ENCODE assay signal across 8 mouse cellular contexts in genomic region chr5:118245606-118246308, GRCm38 (mm10). TPM values are rescaled to one million over a fixed set of nuclear protein-coding genes. Genes with fewer than 3 reads are reported as not detected.
DNase-seq lines count a peak whose midpoint lies in the region; ATAC-seq and TF ChIP-seq lines count a peak whose summit lies in the region.

No protein-coding gene starts in this region.

- DNase-seq in lung, adult 2 months, result no peak
- DNase-seq in lung, adult 18-20 months, result no peak
- peak; percentile 54 for DNase-seq in brain, adult 2 months (ENCODE audit: low read depth, low spot score)
- no peak for DNase-seq in forebrain, postnatal 0 days
- DNase-seq in liver, postnatal 0 days, result peak; percentile 23
- DNase-seq in thymus, postnatal 25 days, result peak; percentile 11
- DNase-seq in spleen, adult 18-20 months, result no peak

- no peaks in the 10 kb centered on the region for H3K27me3 ChIP-seq in forebrain, postnatal 0 days (ENCODE audit: insufficient read depth, low read length)
- H3K27me3 ChIP-seq in liver, postnatal 0 days (ENCODE audit: insufficient read depth, low read length), result no peaks in the 10 kb centered on the region

- no peaks in the 10 kb centered on the region for H3K9me3 ChIP-seq in forebrain, postnatal 0 days (ENCODE audit: low read length)
- H3K9me3 ChIP-seq in liver, postnatal 0 days (ENCODE audit: low read length), result no peaks in the 10 kb centered on the region

- ATAC-seq in forebrain, postnatal 0 days, result no peak
- ATAC-seq in liver, postnatal 0 days, result peak; percentile 1; the same call in 1 of the 2 replicates
- ATAC-seq in activated CD4-positive, CD25-positive, alpha-beta regulatory T cell, adult 4 months, result no peak

- TF ChIP-seq EP300 in liver, postnatal 0 days (IDR thresholded peaks at IDR 0.05; ENCODE audit: low read depth), result no peak

- peak overlapping the region; percentile 71 for H3K4me2 ChIP-seq in forebrain, postnatal 0 days (ENCODE audit: low read depth)
- H3K4me2 ChIP-seq in liver, postnatal 0 days (ENCODE audit: low read depth, low read length), result peak overlapping the region; percentile 99

- TF ChIP-seq POLR2A in lung, adult 2 months (IDR thresholded peaks at IDR 0.05; ENCODE audit: borderline replicate concordance, extremely low read depth, low read depth, low read length), result no peak

- WGBS in lung, adult 2 months, result 6% methylated on average over 15 of the region's 15 CpGs
- 6% methylated on average over 15 of the region's 15 CpGs for WGBS in forebrain, postnatal 0 days
- WGBS in liver, postnatal 0 days (ENCODE audit: insufficient replicate concordance), result 7% methylated on average over 15 of the region's 15 CpGs

- H3K4me3 ChIP-seq in lung, adult 2 months (replicated peaks; ENCODE audit: extremely low read depth, low read depth, low read length), result peak overlapping the region; percentile 53
- H3K4me3 ChIP-seq in forebrain, postnatal 0 days (ENCODE audit: low read depth, low read length), result peak overlapping the region; percentile 65
- peak overlapping the region; percentile 77 for H3K4me3 ChIP-seq in liver, postnatal 0 days (ENCODE audit: low read depth, low read length)

- peaks cover 2% of the 10 kb centered on the region; the same call in 1 of the 2 replicates for H3K4me1 ChIP-seq in lung, adult 2 months (ENCODE audit: control insufficient read depth, insufficient read depth, low read length)
- peaks cover 19% of the 10 kb centered on the region; the same call in 1 of the 2 replicates for H3K4me1 ChIP-seq in forebrain, postnatal 0 days (ENCODE audit: insufficient read depth)
- H3K4me1 ChIP-seq in liver, postnatal 0 days (ENCODE audit: insufficient read depth), result peaks cover 21% of the 10 kb centered on the region

- peaks cover 24% of the 10 kb centered on the region for H3K36me3 ChIP-seq in forebrain, postnatal 0 days (ENCODE audit: insufficient read depth)
- no peaks in the 10 kb centered on the region for H3K36me3 ChIP-seq in liver, postnatal 0 days (replicated peaks; ENCODE audit: insufficient read depth, low read length)

- TF ChIP-seq CTCF in lung, adult 2 months (IDR thresholded peaks at IDR 0.05; ENCODE audit: insufficient read depth, low read length), result no peak
- no peak for TF ChIP-seq CTCF in forebrain, postnatal 0 days (IDR thresholded peaks at IDR 0.05; ENCODE audit: low read depth)
- no peak for TF ChIP-seq CTCF in liver, postnatal 0 days (IDR thresholded peaks at IDR 0.05; ENCODE audit: low read depth)

- peak overlapping the region; percentile 69 for H3K9ac ChIP-seq in forebrain, postnatal 0 days
- H3K9ac ChIP-seq in liver, postnatal 0 days (replicated peaks), result peak overlapping the region; percentile 78

- H3K27ac ChIP-seq in forebrain, postnatal 0 days (ENCODE audit: low read depth, low read length), result peak overlapping the region; percentile 81
- H3K27ac ChIP-seq in liver, postnatal 0 days (ENCODE audit: low read depth), result peak overlapping the region; percentile 76

RNA-seq across cellular contexts. Expression of gene 2410131K14Rik, which starts 0.7 kb away (rescaled TPM):
- polyA plus RNA-seq in lung, adult 2 months (2012; rRNA removed), result 5.4 and 7.4 TPM in 2 replicates
- 22.4 and 31.2 TPM in 2 replicates for total RNA-seq in forebrain, postnatal 0 days (2014; rRNA removed)
- polyA plus RNA-seq in forebrain, postnatal 0 days (2015; fragmentation: Nextera tagmentation; extraction: Ambion mirVana), result 15.5 and 19.1 TPM in 2 replicates
- polyA plus RNA-seq in liver, postnatal 0 days (2015; fragmentation: Nextera tagmentation; extraction: Ambion mirVana), result 1.3 TPM in 2 replicates
- 1 to 10 TPM; 2.5 to 3.5 TPM for polyA plus RNA-seq in activated CD4-positive, CD25-positive, alpha-beta regulatory T cell, adult 4 months (2017; shearing (Covaris generic))

RNA-seq across cellular contexts. Expression of gene Rnft2, which starts 0.8 kb away (rescaled TPM):
- polyA plus RNA-seq in lung, adult 2 months (2012; rRNA removed), result 2.5 and 3.3 TPM in 2 replicates
- total RNA-seq in forebrain, postnatal 0 days (2014; rRNA removed), result 61.6 and 87.8 TPM in 2 replicates
- polyA plus RNA-seq in forebrain, postnatal 0 days (2015; fragmentation: Nextera tagmentation; extraction: Ambion mirVana), result 10.1 and 12.4 TPM in 2 replicates
- polyA plus RNA-seq in liver, postnatal 0 days (2015; fragmentation: Nextera tagmentation; extraction: Ambion mirVana), result 0.14 TPM in 1 of 2 replicates, not detected in the other
- under 1 TPM in 1 of 2 experiments, not detected in 1; 0.26 TPM for polyA plus RNA-seq in activated CD4-positive, CD25-positive, alpha-beta regulatory T cell, adult 4 months (2017; shearing (Covaris generic))

Comparison
In these comparisons a context has a peak if more than half of its experiments do, and no peak if none do; other contexts are left out.
1. DNase-seq: peak in brain, adult 2 months (single experiment), liver, postnatal 0 days (single experiment) and thymus, postnatal 25 days (single experiment); none in lung, adult 2 months (single experiment), lung, adult 18-20 months (0 of 2), forebrain, postnatal 0 days (single experiment) and spleen, adult 18-20 months (0 of 2).
2. Peak in every context shown above with its lines, with median percentiles within 50 percentile points of each other: H3K4me3 ChIP-seq.